In genomic region chr17:45165741-45166140, GRCm38 (mm10) we compare ENCODE assay signal across 12 mouse cellular contexts.
DNase-seq lines count a peak whose midpoint lies in the region; ATAC-seq and TF ChIP-seq lines count a peak whose summit lies in the region.
"Had no signal": no experiment of that assay in that cellular context is flagged by ENCODE, and none has a peak within 500 bp of the region (broad histone marks: within the 10 kb centered on the region; RNA-seq: fewer than 3 reads in every experiment).

No protein-coding gene starts in this region.

- no peaks in the 10 kb centered on the region for H3K4me1 ChIP-seq in heart, postnatal 0 days (ENCODE audit: control insufficient read depth, insufficient read depth)
- no peaks in the 10 kb centered on the region for H3K4me1 ChIP-seq in lung, embryonic 14.5 days (ENCODE audit: insufficient read depth)
- H3K4me1 ChIP-seq in intestine, embryonic 16.5 days (ENCODE audit: control insufficient read depth, insufficient read depth, low read length): no peaks in the 10 kb centered on the region
- peaks cover 3% of the 10 kb centered on the region; the same call in 1 of the 2 replicates for H3K4me1 ChIP-seq in stomach, embryonic 16.5 days (ENCODE audit: control insufficient read depth, insufficient read depth, low read length)

- H3K36me3 ChIP-seq in heart, postnatal 0 days (replicated peaks; ENCODE audit: control insufficient read depth, insufficient read depth, low read length): no peaks in the 10 kb centered on the region
- H3K36me3 ChIP-seq in lung, embryonic 14.5 days (ENCODE audit: insufficient read depth): no peaks in the 10 kb centered on the region
- H3K36me3 ChIP-seq in intestine, embryonic 16.5 days (ENCODE audit: control insufficient read depth, insufficient read depth, low read length): no peaks in the 10 kb centered on the region
- no peaks in the 10 kb centered on the region for H3K36me3 ChIP-seq in stomach, embryonic 16.5 days (ENCODE audit: control insufficient read depth, insufficient read depth, low read length)
- H3K36me3 ChIP-seq: forebrain, embryonic 10.5 days had no signal

- H3K9ac ChIP-seq in heart, postnatal 0 days (replicated peaks; ENCODE audit: low read depth, low read length): no peak overlapping the region
- no peak overlapping the region for H3K9ac ChIP-seq in lung, embryonic 14.5 days
- H3K9ac ChIP-seq in intestine, embryonic 16.5 days (ENCODE audit: low read depth, low read length): no peak overlapping the region
- no peak overlapping the region for H3K9ac ChIP-seq in stomach, embryonic 16.5 days (ENCODE audit: low read length)

- H3K4me2 ChIP-seq in heart, postnatal 0 days (ENCODE audit: low read depth, low read length): no peak overlapping the region
- no peak overlapping the region for H3K4me2 ChIP-seq in lung, embryonic 14.5 days
- H3K4me2 ChIP-seq in intestine, embryonic 16.5 days (ENCODE audit: low read depth, low read length): no peak overlapping the region
- H3K4me2 ChIP-seq in stomach, embryonic 16.5 days (ENCODE audit: low read depth, low read length): no peak overlapping the region

- H3K27me3 ChIP-seq in heart, postnatal 0 days (ENCODE audit: control insufficient read depth, insufficient read depth, low read length): no peaks in the 10 kb centered on the region
- no peaks in the 10 kb centered on the region for H3K27me3 ChIP-seq in lung, embryonic 14.5 days (ENCODE audit: insufficient read depth, low read length)
- H3K27me3 ChIP-seq in intestine, embryonic 16.5 days (replicated peaks; ENCODE audit: control insufficient read depth, insufficient read depth, low read length): no peaks in the 10 kb centered on the region
- H3K27me3 ChIP-seq in stomach, embryonic 16.5 days (ENCODE audit: control insufficient read depth, insufficient read depth, low read length): no peaks in the 10 kb centered on the region

- WGBS in heart, postnatal 0 days: 7% methylated on average over 4 of the region's 4 CpGs
- WGBS in lung, embryonic 14.5 days: 13% methylated on average over 4 of the region's 4 CpGs
- WGBS in intestine, embryonic 16.5 days: 25% methylated on average over 4 of the region's 4 CpGs
- WGBS in stomach, embryonic 16.5 days: 18% methylated on average over 4 of the region's 4 CpGs

- no peak for ATAC-seq in heart, postnatal 0 days (ENCODE audit: insufficient read depth, low read depth)
- peak; percentile 59; the same call in 1 of the 2 replicates for ATAC-seq in lung, embryonic 14.5 days (ENCODE audit: insufficient read depth)
- ATAC-seq in intestine, embryonic 16.5 days: peak; percentile 79
- ATAC-seq in stomach, embryonic 16.5 days (ENCODE audit: insufficient read depth, low FRiP score): peak; percentile 70; the same call in 1 of the 2 replicates
- ATAC-seq: CD4-positive, CD25-positive, alpha-beta regulatory T cell, adult 4 months; lung, postnatal 0 days had no signal

- H3K4me3 ChIP-seq in heart, postnatal 0 days (ENCODE audit: low read depth, low read length): no peak overlapping the region
- H3K4me3 ChIP-seq in lung, embryonic 14.5 days (ENCODE audit: low read depth, low read length): no peak overlapping the region
- no peak overlapping the region for H3K4me3 ChIP-seq in intestine, embryonic 16.5 days (ENCODE audit: low read length)
- no peak overlapping the region for H3K4me3 ChIP-seq in stomach, embryonic 16.5 days (replicated peaks; ENCODE audit: low read length)
- H3K4me3 ChIP-seq: forebrain, embryonic 10.5 days had no signal

- no peak for TF ChIP-seq EP300 in heart, postnatal 0 days (IDR thresholded peaks at IDR 0.05; ENCODE audit: low read depth)

- DNase-seq in heart, postnatal 0 days (ENCODE audit: low spot score): peak; percentile 11
- DNase-seq in heart, postnatal 14 days: no peak
- peak; percentile 66 for DNase-seq in lung, embryonic 14.5 days
- DNase-seq in lung, postnatal 4 days: no peak
- DNase-seq in frontal cortex, postnatal 14 days (ENCODE audit: low spot score in 2 of 2): no peak
- DNase-seq in natural killer cell, adult 2 months (ENCODE audit: low spot score in 2 of 2): no peak
- DNase-seq: right cerebral cortex, adult 18-20 months had no signal

- intact Hi-C loops in heart, postnatal 14 days (cut with DNase I): no loop called here

- H3K27ac ChIP-seq in heart, postnatal 0 days (ENCODE audit: low read depth): no peak overlapping the region
- H3K27ac ChIP-seq in lung, embryonic 14.5 days (ENCODE audit: low read depth): no peak overlapping the region
- no peak overlapping the region for H3K27ac ChIP-seq in intestine, embryonic 16.5 days (ENCODE audit: low read length)
- H3K27ac ChIP-seq in stomach, embryonic 16.5 days (ENCODE audit: low read length): no peak overlapping the region

- TF ChIP-seq CTCF in heart, postnatal 0 days (IDR thresholded peaks at IDR 0.05; ENCODE audit: low read depth): no peak
- no peak for TF ChIP-seq CTCF in lung, embryonic 14.5 days (IDR thresholded peaks at IDR 0.05; ENCODE audit: low read depth)

- H3K9me3 ChIP-seq in heart, postnatal 0 days (replicated peaks; ENCODE audit: control insufficient read depth, low read length): no peaks in the 10 kb centered on the region
- H3K9me3 ChIP-seq in lung, embryonic 14.5 days (ENCODE audit: low read depth, low read length): no peaks in the 10 kb centered on the region
- no peaks in the 10 kb centered on the region for H3K9me3 ChIP-seq in intestine, embryonic 16.5 days (ENCODE audit: control insufficient read depth, low read length)
- no peaks in the 10 kb centered on the region for H3K9me3 ChIP-seq in stomach, embryonic 16.5 days (replicated peaks; ENCODE audit: control insufficient read depth, low read length)

Comparison
In these comparisons a context has a peak if more than half of its experiments do, and no peak if none do; other contexts are left out.
1. DNase-seq: peak in heart, postnatal 0 days (single experiment) and lung, embryonic 14.5 days (single experiment); none in heart, postnatal 14 days (0 of 2), lung, postnatal 4 days (0 of 2), frontal cortex, postnatal 14 days (0 of 2) and natural killer cell, adult 2 months (0 of 2).